27 mouse cellular contexts compared by ENCODE assay signal in genomic region chr17:50889475-50889874, GRCm38 (mm10).
DNase-seq lines count a peak whose midpoint lies in the region; ATAC-seq and TF ChIP-seq lines count a peak whose summit lies in the region.
"Had no signal": no experiment of that assay in that cellular context is flagged by ENCODE, and none has a peak within 500 bp of the region (broad histone marks: within the 10 kb centered on the region; RNA-seq: fewer than 3 reads in every experiment).

No protein-coding gene starts in this region.

- no peak overlapping the region for H3K27ac ChIP-seq in MEL (ENCODE audit: control insufficient read depth, low read depth, low read length)
- no peak overlapping the region for H3K27ac ChIP-seq in kidney, embryonic 16.5 days (ENCODE audit: low read length)
- H3K27ac ChIP-seq in layer of hippocampus, adult 2 months = no peak overlapping the region
- H3K27ac ChIP-seq: embryonic facial prominence, embryonic 15.5 days; forebrain, embryonic 10.5 days; gastrocnemius, adult 2 months; heart, embryonic 10.5 days; hindbrain, embryonic 12.5 days; hindbrain, postnatal 0 days had no signal

- WGBS in kidney, embryonic 16.5 days = 97% methylated on average over 1 of the region's 1 CpGs

- no peak overlapping the region for H3K4me3 ChIP-seq in MEL (ENCODE audit: control insufficient read depth in 1 of 2, insufficient read depth in 1 of 2, low read depth in 2 of 2, low read length in 2 of 2)
- H3K4me3 ChIP-seq in kidney, embryonic 16.5 days (ENCODE audit: low read length) = no peak overlapping the region
- H3K4me3 ChIP-seq in layer of hippocampus, adult 2 months = no peak overlapping the region
- H3K4me3 ChIP-seq: embryonic facial prominence, embryonic 15.5 days; erythroblast, embryonic 14.5 days; forebrain, embryonic 10.5 days; gastrocnemius, adult 2 months; heart, embryonic 10.5 days; hindbrain, embryonic 12.5 days had no signal

- TF ChIP-seq CTCF in MEL (IDR thresholded peaks at IDR 0.05 in 2 of 3, conservative IDR thresholded peaks at IDR 0.05 in 1 of 3; ENCODE audit: control insufficient read depth in 1 of 3, insufficient read depth in 1 of 3, low read depth in 2 of 3, low read length in 3 of 3, poor library complexity in 1 of 3, severe bottlenecking in 1 of 3) = no peak
- TF ChIP-seq CTCF in layer of hippocampus, adult 2 months (conservative IDR thresholded peaks at IDR 0.05) = no peak

- TF ChIP-seq POLR2A in MEL (IDR thresholded peaks at IDR 0.05; ENCODE audit: control insufficient read depth in 1 of 2, insufficient read depth in 1 of 2, low read depth in 1 of 2, low read length in 2 of 2, poor library complexity in 1 of 2) = no peak

- H3K36me3 ChIP-seq in MEL (ENCODE audit: control insufficient read depth in 1 of 2, insufficient read depth in 2 of 2, low read length in 2 of 2) = peaks cover 0 to 4% of the 10 kb centered on the region in 2 experiments; a peak in 3 of 4 replicates
- no peaks in the 10 kb centered on the region for H3K36me3 ChIP-seq in kidney, embryonic 16.5 days (ENCODE audit: insufficient read depth, low read length)
- H3K36me3 ChIP-seq: embryonic facial prominence, embryonic 15.5 days; forebrain, embryonic 10.5 days; heart, embryonic 10.5 days; hindbrain, embryonic 12.5 days had no signal

- H3K27me3 ChIP-seq in MEL (ENCODE audit: control insufficient read depth in 1 of 2, insufficient read depth in 2 of 2, low read length in 2 of 2) = no peaks in the 10 kb centered on the region
- no peaks in the 10 kb centered on the region for H3K27me3 ChIP-seq in kidney, embryonic 16.5 days (ENCODE audit: insufficient read depth, low read length)
- H3K27me3 ChIP-seq: embryonic facial prominence, embryonic 15.5 days; hindbrain, embryonic 12.5 days had no signal

- H3K4me2 ChIP-seq in kidney, embryonic 16.5 days (replicated peaks; ENCODE audit: low read depth, low read length) = no peak overlapping the region
- H3K4me2 ChIP-seq: embryonic facial prominence, embryonic 15.5 days; hindbrain, embryonic 12.5 days had no signal

- ATAC-seq in megakaryocyte, adult 5-6 weeks (ENCODE audit: poor library complexity, severe bottlenecking) = peak; percentile 94
- ATAC-seq in neutrophil, adult 5-6 weeks (ENCODE audit: extremely low read depth, insufficient number of reproducible peaks, low FRiP score, poor library complexity, severe bottlenecking) = peak; percentile 58; the same call in 1 of the 2 replicates
- ATAC-seq in kidney, embryonic 16.5 days (ENCODE audit: low FRiP score, low TSS enrichment) = no peak
- ATAC-seq: activated CD4-positive, CD25-positive, alpha-beta regulatory T cell, adult 4 months; CD4-positive, CD25-positive, alpha-beta regulatory T cell, adult 4 months; forebrain, embryonic 14.5 days; hindbrain, postnatal 0 days had no signal

- peaks cover 0 to 4% of the 10 kb centered on the region in 2 experiments; a peak in 2 of 4 replicates for H3K4me1 ChIP-seq in MEL (ENCODE audit: control insufficient read depth in 1 of 2, insufficient read depth in 2 of 2, low read length in 2 of 2)
- H3K4me1 ChIP-seq in kidney, embryonic 16.5 days (ENCODE audit: insufficient read depth, low read length) = no peaks in the 10 kb centered on the region
- H3K4me1 ChIP-seq: embryonic facial prominence, embryonic 15.5 days; forebrain, embryonic 10.5 days; heart, embryonic 10.5 days; hindbrain, embryonic 12.5 days had no signal

- no peak for TF ChIP-seq EP300 in MEL (IDR thresholded peaks at IDR 0.05; ENCODE audit: low read depth in 1 of 2, low read length in 2 of 2)

- no peak for TF ChIP-seq RAD21 in MEL (IDR thresholded peaks at IDR 0.05; ENCODE audit: low read depth, low read length)

- DNase-seq in lung, postnatal 36 days = peak; percentile 19
- no peak for DNase-seq in lung, postnatal 25 days (ENCODE audit: low spot score)
- peak; percentile 7 for DNase-seq in MEL (ENCODE audit: low read depth, low spot score)
- no peak for DNase-seq in kidney, postnatal 36 days
- DNase-seq in layer of hippocampus, adult 2 months (ENCODE audit: low spot score in 2 of 2) = no peak
- DNase-seq: adrenal gland, postnatal 14 days; cerebellum, adult 18-20 months; cerebellum, adult 9-11 months; cerebellum, postnatal 36 days; gastrocnemius, adult 2 months; gastrocnemius, postnatal 25 days; heart, adult 18-20 months; heart, postnatal 10 days; heart, postnatal 4 days had no signal

- no peaks in the 10 kb centered on the region for H3K79me2 ChIP-seq in MEL (ENCODE audit: control insufficient read depth, insufficient read depth, low read length, poor library complexity)

- no peak overlapping the region for H3K9ac ChIP-seq in MEL (ENCODE audit: control insufficient read depth, low read depth, low read length, poor library complexity, severe bottlenecking)
- H3K9ac ChIP-seq in kidney, embryonic 16.5 days (replicated peaks; ENCODE audit: low read length) = no peak overlapping the region
- H3K9ac ChIP-seq: embryonic facial prominence, embryonic 15.5 days; hindbrain, embryonic 12.5 days had no signal

- H3K9me3 ChIP-seq in MEL (replicated peaks; ENCODE audit: insufficient read depth, low read length) = no peaks in the 10 kb centered on the region
- no peaks in the 10 kb centered on the region for H3K9me3 ChIP-seq in kidney, embryonic 16.5 days (ENCODE audit: low read length)
- H3K9me3 ChIP-seq: embryonic facial prominence, embryonic 15.5 days; forebrain, embryonic 10.5 days; G1E; heart, embryonic 10.5 days; hindbrain, embryonic 12.5 days had no signal

TF ChIP-seq in MEL, 35 proteins besides CTCF, POLR2A, EP300 and RAD21:
- no peak for TF ChIP-seq MXI1 (IDR thresholded peaks at IDR 0.05; ENCODE audit: low read depth, low read length)
- TF ChIP-seq CHD1 (IDR thresholded peaks at IDR 0.05; ENCODE audit: low read depth, low read length) = no peak
- no peak for TF ChIP-seq E2F4 (IDR thresholded peaks at IDR 0.05; ENCODE audit: borderline replicate concordance, low read depth, low read length)
- TF ChIP-seq NELFE (IDR thresholded peaks at IDR 0.05; ENCODE audit: low read depth, low read length) = no peak
- TF ChIP-seq GABPA (IDR thresholded peaks at IDR 0.05; ENCODE audit: low read depth, low read length) = no peak
- TF ChIP-seq ZNF384 (IDR thresholded peaks at IDR 0.05; ENCODE audit: low read depth, low read length) = no peak
- TF ChIP-seq GATA1 (IDR thresholded peaks at IDR 0.05; ENCODE audit: low read depth, low read length) = no peak
- TF ChIP-seq KAT2A (conservative IDR thresholded peaks at IDR 0.05; ENCODE audit: low read depth, low read length) = no peak
- TF ChIP-seq ZKSCAN1 (IDR thresholded peaks at IDR 0.05; ENCODE audit: low read depth, low read length) = no peak
- no peak for TF ChIP-seq MEF2A (IDR thresholded peaks at IDR 0.05; ENCODE audit: extremely low read depth, insufficient replicate concordance, low read depth, low read length, poor library complexity, severe bottlenecking)
- TF ChIP-seq MAZ (IDR thresholded peaks at IDR 0.05; ENCODE audit: low read depth, low read length) = no peak
- TF ChIP-seq ZC3H11A (IDR thresholded peaks at IDR 0.05; ENCODE audit: low read depth, low read length) = no peak
- TF ChIP-seq SIN3A (IDR thresholded peaks at IDR 0.05; ENCODE audit: low read length) = no peak
- no peak for TF ChIP-seq SMC3 (IDR thresholded peaks at IDR 0.05; ENCODE audit: low read depth, low read length)
- TF ChIP-seq JUND (IDR thresholded peaks at IDR 0.05; ENCODE audit: low read depth, low read length) = no peak
TF ChIP-seq in MEL: peak in this region for 0.

Comparison
In these comparisons a context has a peak if more than half of its experiments do, and no peak if none do; other contexts are left out.
1. DNase-seq: peak in lung, postnatal 36 days (single experiment) and MEL (single experiment); none in lung, postnatal 25 days (single experiment), kidney, postnatal 36 days (0 of 2) and layer of hippocampus, adult 2 months (0 of 2).